Mouse (Mus musculus): ENCODE measurements around the gene Aven.

DNA sequence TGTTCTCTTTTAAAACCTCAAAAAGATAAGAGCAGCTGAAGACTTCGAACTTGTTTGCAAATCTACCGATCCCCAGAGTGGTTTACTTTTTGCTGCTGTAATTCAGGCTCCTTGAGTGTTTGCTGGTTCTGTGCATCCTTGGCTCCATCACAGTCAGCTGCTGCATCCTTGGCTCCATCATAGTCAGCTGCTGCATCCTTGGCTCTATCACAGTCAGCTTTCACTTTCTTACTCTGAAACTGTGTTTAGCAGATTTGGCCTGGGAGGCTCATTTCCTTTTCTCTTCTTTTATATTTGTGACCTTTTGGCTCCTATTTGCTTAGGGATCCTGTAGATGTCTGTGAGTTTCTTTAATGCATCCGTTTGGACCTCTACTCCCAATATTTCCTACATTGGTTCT lies 24.5 kb downstream of the Aven start:
- TF ChIP-seq MAFK (IDR thresholded peaks at IDR 0.05; ENCODE audit: insufficient read depth, low read depth, low read length) (no peak), HCFC1 (IDR thresholded peaks at IDR 0.05; ENCODE audit: borderline replicate concordance, insufficient read depth, low read length) (no peak), ZC3H11A (IDR thresholded peaks at IDR 0.05; ENCODE audit: borderline replicate concordance, low read depth, low read length) (no peak), CHD2 (IDR thresholded peaks at IDR 0.05; ENCODE audit: low read depth, low read length) (no peak)

Data from ES-E14 (cell line).